Mouse (Mus musculus): ENCODE results near the gene Oit3. TPM values are rescaled to one million over a fixed set of nuclear protein-coding genes. Genes with fewer than 3 reads are reported as not detected.
"Not testable (repeated sequence)": the region's sequence is repeated elsewhere in the genome, so short reads cannot be mapped to it uniquely, and the experiment has no call there.

Oit3 gene
- polyA plus RNA-seq, 1 experiment, result not detected

- TF ChIP-seq GATA1 (IDR thresholded peaks at IDR 0.05; ENCODE audit: low read length), result no peak
Measured at GRCm38 (mm10) chr10:59402899-59403792, 38.4 kb downstream of the Oit3 start, which contains the start of gene Pla2g12b. Gene Pla2g12b (plus strand): TSS chr10:59403660.

GRCm38 (mm10) chr10:59395461-59395860, 46.1 kb downstream of the Oit3 start, which contains the start of gene Gm10273:
Gene Gm10273 (plus strand): TSS chr10:59395632.
- TF ChIP-seq GATA1 (IDR thresholded peaks at IDR 0.05; ENCODE audit: low read length), result not testable (repeated sequence)

GRCm38 (mm10) chr10:59391907-59392306, 49.7 kb downstream of the Oit3 start:
- peak; percentile 18 for TF ChIP-seq GATA1 (IDR thresholded peaks at IDR 0.05; ENCODE audit: low read length)

- TF ChIP-seq GATA1 (IDR thresholded peaks at IDR 0.05; ENCODE audit: low read length), result no peak
Measured at GRCm38 (mm10) chr10:59389652-59390051, 51.9 kb downstream of the Oit3 start.

- no peak for TF ChIP-seq GATA1 (IDR thresholded peaks at IDR 0.05; ENCODE audit: low read length)
Measured at GRCm38 (mm10) chr10:59386951-59387350, 54.6 kb downstream of the Oit3 start.

GRCm38 (mm10) chr10:59380411-59380821, 61.2 kb downstream of the Oit3 start:
- no peak for TF ChIP-seq GATA1 (IDR thresholded peaks at IDR 0.05; ENCODE audit: low read length)

GRCm38 (mm10) chr10:59379927-59380326, 61.7 kb downstream of the Oit3 start:
- TF ChIP-seq GATA1 (IDR thresholded peaks at IDR 0.05; ENCODE audit: low read length), result no peak

GRCm38 (mm10) chr10:59378728-59379127, 62.9 kb downstream of the Oit3 start:
- no peak for TF ChIP-seq GATA1 (IDR thresholded peaks at IDR 0.05; ENCODE audit: low read length)

- no peak for TF ChIP-seq GATA1 (IDR thresholded peaks at IDR 0.05; ENCODE audit: low read length)
Measured at GRCm38 (mm10) chr10:59377906-59378305, 63.7 kb downstream of the Oit3 start.

Other genes with a start within 250 kb of the Oit3 start
- gene Sept10, start 219.9 kb downstream of the Oit3 start, polyA plus RNA-seq (2012), result 0.18 and 0.23 TPM in 2 replicates
- gene Sowahc, start 219.8 kb downstream of the Oit3 start, polyA plus RNA-seq (2012), result 0.38 and 0.60 TPM in 2 replicates
- gene P4ha1, start 118.5 kb downstream of the Oit3 start, polyA plus RNA-seq (2012), result 1.7 and 2.2 TPM in 2 replicates
- gene Gm10273, start 46.1 kb downstream of the Oit3 start, polyA plus RNA-seq (2012), result 0.18 and 0.50 TPM in 2 replicates
- gene Pla2g12b, start 38.1 kb downstream of the Oit3 start, polyA plus RNA-seq (2012), result not detected in 2 replicates
- not detected in 2 replicates for gene Gm10322, start 174.3 kb upstream of the Oit3 start, polyA plus RNA-seq (2012)
- 3.7 and 5.1 TPM in 2 replicates for gene Mcu, start 174.9 kb upstream of the Oit3 start, polyA plus RNA-seq (2012)